Mouse (Mus musculus): ENCODE data around the gene Arpc4.

- no peak for TF ChIP-seq TAL1 (IDR thresholded peaks at IDR 0.05; ENCODE audit: low read length)
- TF ChIP-seq GATA1 (IDR thresholded peaks at IDR 0.05; ENCODE audit: low read length) = no peak
These were observed 16.4 kb upstream of the Arpc4 start for GRCm38 (mm10) chr6:113361476-113361875.
